Mouse (Mus musculus) neural tube, embryonic 14.5 days (tissue): ENCODE measurements around the gene Zfp984. TPM values are rescaled to one million over a fixed set of nuclear protein-coding genes. Genes with fewer than 3 reads are reported as not detected.
A peak's percentile ranks its signal among the peaks of the same experiment; 100 is the strongest.
"Not testable (repeated sequence)": the region's sequence is repeated elsewhere in the genome, so short reads cannot be mapped to it uniquely, and the experiment has no call there.

Experiments
- ATAC-seq: fragments of 200-750 bp; cut with Nextera tagmentation; 2 replicates; pipeline ENCODE4 v1.8.0; 2017; ENCODE audit warnings: low read depth, mild to moderate bottlenecking, moderate TSS enrichment, moderate library complexity
- H3K27ac ChIP-seq: fragments of 300-500 bp; sonication (generic); 2 replicates; pipeline ENCODE4 v1.5.1; 2014; ENCODE audit warnings: low read depth, mild to moderate bottlenecking, control low read depth, low read length, moderate library complexity, mixed read lengths
- H3K27me3 ChIP-seq: fragments of 300-500 bp; sonication (generic); 2 replicates; pipeline ENCODE4 v1.6.1; 2014; ENCODE audit warnings: low read length; ENCODE audit not compliant: control insufficient read depth, insufficient read depth
- H3K36me3 ChIP-seq: fragments of 300-500 bp; sonication (generic); 2 replicates; pipeline ENCODE4 v1.6.1; 2014; ENCODE audit warnings: low read length, mixed read lengths; ENCODE audit not compliant: control insufficient read depth, insufficient read depth
- H3K4me1 ChIP-seq: fragments of 300-500 bp; sonication (generic); 2 replicates; pipeline ENCODE4 v1.6.1; 2014; ENCODE audit warnings: low read length; ENCODE audit not compliant: control insufficient read depth, insufficient read depth
- H3K4me2 ChIP-seq: fragments of 300-500 bp; sonication (generic); 2 replicates; pipeline ENCODE4 v1.6.1; 2014; ENCODE audit warnings: mild to moderate bottlenecking, low read depth, low read length, control low read depth
- H3K4me3 ChIP-seq: fragments of 300-500 bp; sonication (generic); 2 replicates; pipeline ENCODE4 v1.5.1; 2014; ENCODE audit warnings: low read depth, low read length, control low read depth, mixed read lengths
- H3K9ac ChIP-seq: fragments of 300-500 bp; sonication (generic); replicated peaks from 2 replicates; pipeline ENCODE4 v1.6.1; 2014; ENCODE audit warnings: low read depth, mild to moderate bottlenecking, control low read depth, low read length, mixed read lengths
- H3K9me3 ChIP-seq: fragments of 300-500 bp; sonication (generic); 2 replicates; pipeline ENCODE4 v1.6.1; 2016; ENCODE audit warnings: low read length; ENCODE audit not compliant: control insufficient read depth
- WGBS: fragments of 180-500 bp; shearing (Covaris S2); extraction: QIAGEN DNeasy Blood & Tissue Kit; methylation state at CpG from one replicate; pipeline ENCODE4 v1.1.7; 2014; 5-methylcytosine and 5-hydroxymethylcytosine counted together
- polyA plus RNA-seq: library from polyadenylated mRNA; unstranded; fragments of >200 nt; fragmentation: Nextera tagmentation; extraction: Ambion mirVana; gene quantifications from 2 replicates; pipeline ENCODE4 v1.2.1, GENCODE M21; 2014

Gene Zfp984
- polyA plus RNA-seq, 1 experiment from 2014 or later: 5.3 TPM

GRCm38 (mm10) chr4:147746255-147746654 is 63.3 kb downstream of the Zfp984 start:
- not testable (repeated sequence) for H3K9ac ChIP-seq, H3K4me2 ChIP-seq, H3K4me3 ChIP-seq, H3K36me3 ChIP-seq, H3K27me3 ChIP-seq, H3K27ac ChIP-seq, H3K9me3 ChIP-seq, ATAC-seq, H3K4me1 ChIP-seq
- 93% methylated on average over 14 of the region's 15 CpGs for WGBS

- Histone ChIP-seq H3K4me3 (peak overlapping the region; percentile 15), H3K4me2 (peak overlapping the region; percentile 26; the same call in 1 of the 2 replicates)
- not testable (repeated sequence) for H3K4me1 ChIP-seq, H3K9ac ChIP-seq, ATAC-seq, H3K36me3 ChIP-seq, H3K9me3 ChIP-seq, H3K27me3 ChIP-seq, H3K27ac ChIP-seq
- 32% methylated on average over 54 of the region's 63 CpGs for WGBS
Measured at GRCm38 (mm10) chr4:147738636-147739369, 70.8 kb downstream of the Zfp984 start.

Other genes with a start within 250 kb of the Zfp984 start
- 3.2 and 3.3 TPM in 2 replicates for gene Zfp979, start 167.3 kb downstream of the Zfp984 start, polyA plus RNA-seq
- not detected in 2 replicates for gene Zfp534, start 107.2 kb downstream of the Zfp984 start, polyA plus RNA-seq
- gene Zfp933, start 38.6 kb upstream of the Zfp984 start, polyA plus RNA-seq: 6.6 and 9.6 TPM in 2 replicates
- gene Miip, start 59.0 kb upstream of the Zfp984 start, polyA plus RNA-seq: 22.8 and 29.0 TPM in 2 replicates
- 7.4 and 13.8 TPM in 2 replicates for gene Fv1, start 59.2 kb upstream of the Zfp984 start, polyA plus RNA-seq
- gene Mfn2, start 94.9 kb upstream of the Zfp984 start, polyA plus RNA-seq: 72.1 and 94.4 TPM in 2 replicates
- gene Plod1, start 127.0 kb upstream of the Zfp984 start, polyA plus RNA-seq: 15.6 and 29.7 TPM in 2 replicates
- gene 2510039O18Rik, start 131.1 kb upstream of the Zfp984 start, polyA plus RNA-seq: 14.9 and 17.4 TPM in 2 replicates
- 0.36 and 0.55 TPM in 2 replicates for gene Nppb, start 176.0 kb upstream of the Zfp984 start, polyA plus RNA-seq
- 2.4 and 2.6 TPM in 2 replicates for gene Nppa, start 190.9 kb upstream of the Zfp984 start, polyA plus RNA-seq
- 25.8 and 30.6 TPM in 2 replicates for gene Clcn6, start 229.0 kb upstream of the Zfp984 start, polyA plus RNA-seq
- 16.5 and 20.3 TPM in 2 replicates for gene Mthfr, start 229.3 kb upstream of the Zfp984 start, polyA plus RNA-seq